Mouse (Mus musculus): Measurements from ENCODE around the gene Ldb2. TPM values are rescaled to one million over a fixed set of nuclear protein-coding genes. Genes with fewer than 3 reads are reported as not detected.

Gene Ldb2
- polyA plus RNA-seq, 1 experiment = not detected

DNA sequence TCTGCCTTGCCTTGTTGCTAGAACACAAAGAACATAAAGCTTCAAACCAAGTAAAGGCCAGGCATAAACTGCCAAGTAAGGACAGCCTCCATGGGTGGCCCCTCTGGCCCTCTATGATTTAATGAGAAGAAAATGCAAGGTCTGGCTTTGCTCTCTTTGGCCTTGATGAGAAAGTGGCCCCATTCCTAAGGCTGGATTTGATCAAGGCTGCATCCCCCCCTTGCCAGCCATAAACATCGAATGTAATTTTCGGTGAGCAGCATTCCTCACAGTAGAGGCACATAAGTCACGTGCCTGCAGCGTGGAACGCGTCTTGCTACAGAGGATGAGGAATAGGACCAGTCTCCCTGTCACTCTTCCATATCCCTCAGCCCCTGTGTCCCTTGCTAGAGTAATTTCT, 113.1 kb downstream of the Ldb2 start:
- no peaks in the 10 kb centered on the region for H3K36me3 ChIP-seq (ENCODE audit: control insufficient read depth, insufficient read depth)
- H3K4me3 ChIP-seq (ENCODE audit: insufficient read depth, poor library complexity, severe bottlenecking) = no peak overlapping the region
- H3ac ChIP-seq (ENCODE audit: control insufficient read depth, insufficient read length, low read depth) = no peak overlapping the region
- no peaks in the 10 kb centered on the region for H3K79me3 ChIP-seq (ENCODE audit: low read depth)
- no peaks in the 10 kb centered on the region for H3K27me3 ChIP-seq (ENCODE audit: control insufficient read depth, insufficient read depth, insufficient read length)
- H3K79me2 ChIP-seq (ENCODE audit: control insufficient read depth, insufficient read depth) = no peaks in the 10 kb centered on the region
- no peak for TF ChIP-seq FOSL1 (IDR thresholded peaks at IDR 0.05; ENCODE audit: insufficient read depth, low read length, poor library complexity, severe bottlenecking)
- no peak for TF ChIP-seq USF1 (IDR thresholded peaks at IDR 0.05; ENCODE audit: low read depth)
- no peak for TF ChIP-seq MYOG (IDR thresholded peaks at IDR 0.05; ENCODE audit: control insufficient read depth, extremely low read depth, insufficient read length)
- TF ChIP-seq CTCF (IDR thresholded peaks at IDR 0.05; ENCODE audit: control insufficient read depth, insufficient read depth, insufficient read length) = no peak
- no peak for TF ChIP-seq MYOD1 (IDR thresholded peaks at IDR 0.05; ENCODE audit: control insufficient read depth, insufficient read length, low read depth)
- no peak for TF ChIP-seq CEBPB (IDR thresholded peaks at IDR 0.05; ENCODE audit: low read depth)
- TF ChIP-seq MAX (IDR thresholded peaks at IDR 0.05) = no peak

DNA sequence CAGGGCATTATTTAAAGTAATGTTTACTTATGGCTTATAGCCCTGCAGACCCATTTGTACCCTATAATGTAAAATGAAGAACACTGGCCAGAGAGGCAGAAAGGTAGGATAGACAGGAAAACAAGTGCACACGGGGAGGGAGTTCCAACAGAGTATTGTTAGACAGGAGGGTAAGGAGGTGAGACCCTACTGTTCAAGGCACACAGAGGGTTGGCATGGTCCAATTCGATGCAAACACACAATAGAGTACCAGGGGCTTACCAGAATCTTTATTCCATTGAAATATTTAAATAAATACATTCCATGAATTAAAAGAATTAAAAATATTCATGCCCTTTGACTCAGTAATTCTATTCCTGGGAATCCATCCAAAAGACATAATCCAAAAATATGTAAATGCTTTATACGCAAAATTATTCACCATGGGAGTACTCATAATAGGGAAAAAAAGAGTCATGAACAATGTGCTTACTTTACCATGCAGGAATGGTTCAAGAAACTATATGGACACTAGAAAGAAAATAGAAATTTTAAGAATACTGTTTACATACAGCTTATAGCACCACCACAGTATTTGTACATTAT, 118.3 kb downstream of the Ldb2 start:
- no peaks in the 10 kb centered on the region for H3K79me2 ChIP-seq (ENCODE audit: control insufficient read depth, insufficient read depth)
- no peak overlapping the region for H3ac ChIP-seq (ENCODE audit: control insufficient read depth, insufficient read length, low read depth)
- H3K27me3 ChIP-seq (ENCODE audit: control insufficient read depth, insufficient read depth, insufficient read length) = no peaks in the 10 kb centered on the region
- no peak overlapping the region for H3K4me3 ChIP-seq (ENCODE audit: insufficient read depth, poor library complexity, severe bottlenecking)
- H3K79me3 ChIP-seq (ENCODE audit: low read depth) = no peaks in the 10 kb centered on the region
- no peak for TF ChIP-seq CTCF (IDR thresholded peaks at IDR 0.05; ENCODE audit: control insufficient read depth, insufficient read depth, insufficient read length)
- no peak for TF ChIP-seq MAX (IDR thresholded peaks at IDR 0.05)
- TF ChIP-seq USF1 (IDR thresholded peaks at IDR 0.05; ENCODE audit: low read depth) = no peak
- no peak for TF ChIP-seq FOSL1 (IDR thresholded peaks at IDR 0.05; ENCODE audit: insufficient read depth, low read length, poor library complexity, severe bottlenecking)
- no peak for TF ChIP-seq MYOG (IDR thresholded peaks at IDR 0.05; ENCODE audit: control insufficient read depth, extremely low read depth, insufficient read length)
- TF ChIP-seq CEBPB (IDR thresholded peaks at IDR 0.05; ENCODE audit: low read depth) = no peak
- TF ChIP-seq MYOD1 (IDR thresholded peaks at IDR 0.05; ENCODE audit: control insufficient read depth, insufficient read length, low read depth) = no peak
- no peaks in the 10 kb centered on the region for H3K36me3 ChIP-seq (ENCODE audit: control insufficient read depth, insufficient read depth)

DNA sequence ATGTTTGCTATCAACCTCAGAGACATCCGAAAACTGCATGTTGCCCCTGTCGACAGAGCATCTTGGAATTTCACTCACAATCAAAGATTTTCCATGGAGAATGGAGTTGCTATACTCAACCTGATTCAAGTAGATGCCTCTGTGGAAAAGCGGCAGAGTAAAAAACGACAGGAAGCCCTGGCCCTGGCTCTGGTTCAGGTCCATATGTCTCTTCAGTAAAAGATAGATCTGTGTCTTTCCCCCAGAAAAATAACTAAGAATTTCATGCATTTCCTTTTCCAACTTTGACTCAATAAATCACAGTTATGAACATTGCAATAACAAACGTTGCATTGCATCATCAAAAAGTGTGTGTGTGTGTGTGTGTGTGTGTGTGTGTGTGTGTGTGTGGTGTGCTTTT, 121.7 kb downstream of the Ldb2 start:
- Histone ChIP-seq H3K27me3 (ENCODE audit: control insufficient read depth, insufficient read depth, insufficient read length) (no peaks in the 10 kb centered on the region), H3K4me3 (ENCODE audit: insufficient read depth, poor library complexity, severe bottlenecking) (no peak overlapping the region), H3K36me3 (ENCODE audit: control insufficient read depth, insufficient read depth) (no peaks in the 10 kb centered on the region), H3K79me2 (ENCODE audit: control insufficient read depth, insufficient read depth) (no peaks in the 10 kb centered on the region), H3K79me3 (ENCODE audit: low read depth) (no peaks in the 10 kb centered on the region), H3ac (ENCODE audit: control insufficient read depth, insufficient read length, low read depth) (no peak overlapping the region)
- no peak for TF ChIP-seq FOSL1 (IDR thresholded peaks at IDR 0.05; ENCODE audit: insufficient read depth, low read length, poor library complexity, severe bottlenecking)
- no peak for TF ChIP-seq CEBPB (IDR thresholded peaks at IDR 0.05; ENCODE audit: low read depth)
- no peak for TF ChIP-seq MAX (IDR thresholded peaks at IDR 0.05)
- no peak for TF ChIP-seq USF1 (IDR thresholded peaks at IDR 0.05; ENCODE audit: low read depth)
- TF ChIP-seq MYOG (IDR thresholded peaks at IDR 0.05; ENCODE audit: control insufficient read depth, extremely low read depth, insufficient read length) = no peak
- no peak for TF ChIP-seq MYOD1 (IDR thresholded peaks at IDR 0.05; ENCODE audit: control insufficient read depth, insufficient read length, low read depth)
- no peak for TF ChIP-seq CTCF (IDR thresholded peaks at IDR 0.05; ENCODE audit: control insufficient read depth, insufficient read depth, insufficient read length)

DNA sequence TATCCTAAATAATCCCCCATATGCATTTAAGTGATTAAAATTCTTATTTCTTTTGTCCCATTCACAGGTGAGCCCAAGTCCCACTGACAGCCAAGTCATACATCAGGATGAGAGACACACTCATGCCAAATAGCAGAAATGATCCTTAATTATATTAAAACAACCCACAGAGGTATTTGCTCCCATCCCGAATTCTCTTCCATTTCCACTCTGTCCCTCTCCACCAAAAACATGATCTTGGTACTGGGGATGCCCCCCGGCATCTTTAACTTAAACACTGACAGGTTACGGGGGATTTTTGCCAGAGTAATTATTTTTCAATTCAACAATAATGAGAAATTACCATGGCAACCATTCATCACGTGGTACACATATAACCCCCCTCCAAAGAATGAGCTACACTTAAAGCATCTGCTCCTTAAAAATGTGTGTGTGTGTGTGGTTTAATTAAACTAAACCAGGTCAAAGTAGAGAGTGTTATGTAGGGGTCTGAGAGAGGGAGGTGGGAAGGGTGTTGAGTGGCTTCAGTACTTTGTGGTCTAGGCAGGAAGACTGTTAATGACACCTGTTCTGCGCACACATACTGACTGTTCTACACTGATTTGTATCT, 123.2 kb downstream of the Ldb2 start:
- H3K27me3 ChIP-seq (ENCODE audit: control insufficient read depth, insufficient read depth, insufficient read length) = no peaks in the 10 kb centered on the region

DNA sequence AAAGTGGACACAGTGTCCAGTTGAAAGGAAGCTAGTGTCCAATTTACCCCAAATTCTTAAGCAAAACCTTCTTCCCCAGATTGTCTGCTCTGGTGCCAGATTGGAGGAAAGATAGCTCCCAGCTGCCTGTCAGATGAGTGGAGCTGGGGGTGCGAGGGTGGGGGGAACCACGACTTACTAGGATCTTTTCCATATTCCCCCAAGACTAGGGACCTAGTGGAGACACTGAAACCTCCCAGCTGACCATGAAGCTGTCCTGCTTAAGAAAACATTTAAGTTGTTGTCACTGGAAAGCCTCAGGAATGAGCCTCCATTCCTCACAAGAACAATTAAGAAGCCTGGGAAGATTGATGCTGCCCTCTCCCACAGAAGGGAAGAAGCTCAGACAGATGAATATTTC, 129.1 kb downstream of the Ldb2 start:
- H3ac ChIP-seq (ENCODE audit: control insufficient read depth, insufficient read length, low read depth) = no peak overlapping the region
- H3K79me2 ChIP-seq (ENCODE audit: control insufficient read depth, insufficient read depth) = no peaks in the 10 kb centered on the region
- no peaks in the 10 kb centered on the region for H3K79me3 ChIP-seq (ENCODE audit: low read depth)
- H3K36me3 ChIP-seq (ENCODE audit: control insufficient read depth, insufficient read depth) = no peaks in the 10 kb centered on the region
- no peaks in the 10 kb centered on the region for H3K27me3 ChIP-seq (ENCODE audit: control insufficient read depth, insufficient read depth, insufficient read length)
- H3K4me3 ChIP-seq (ENCODE audit: insufficient read depth, poor library complexity, severe bottlenecking) = no peak overlapping the region
- no peak for TF ChIP-seq MYOG (IDR thresholded peaks at IDR 0.05; ENCODE audit: control insufficient read depth, extremely low read depth, insufficient read length)
- TF ChIP-seq CEBPB (IDR thresholded peaks at IDR 0.05; ENCODE audit: low read depth) = no peak
- TF ChIP-seq FOSL1 (IDR thresholded peaks at IDR 0.05; ENCODE audit: insufficient read depth, low read length, poor library complexity, severe bottlenecking) = no peak
- TF ChIP-seq MYOD1 (IDR thresholded peaks at IDR 0.05; ENCODE audit: control insufficient read depth, insufficient read length, low read depth) = no peak
- TF ChIP-seq CTCF (IDR thresholded peaks at IDR 0.05; ENCODE audit: control insufficient read depth, insufficient read depth, insufficient read length) = no peak
- TF ChIP-seq USF1 (IDR thresholded peaks at IDR 0.05; ENCODE audit: low read depth) = no peak
- no peak for TF ChIP-seq MAX (IDR thresholded peaks at IDR 0.05)

More for the DNA sequence above, 123.2 kb downstream of the Ldb2 start:
- Histone ChIP-seq H3K79me2 (ENCODE audit: control insufficient read depth, insufficient read depth) (no peaks in the 10 kb centered on the region), H3K36me3 (ENCODE audit: control insufficient read depth, insufficient read depth) (no peaks in the 10 kb centered on the region), H3K4me3 (ENCODE audit: insufficient read depth, poor library complexity, severe bottlenecking) (no peak overlapping the region), H3K79me3 (ENCODE audit: low read depth) (no peaks in the 10 kb centered on the region), H3ac (ENCODE audit: control insufficient read depth, insufficient read length, low read depth) (no peak overlapping the region)
- no peak for TF ChIP-seq FOSL1 (IDR thresholded peaks at IDR 0.05; ENCODE audit: insufficient read depth, low read length, poor library complexity, severe bottlenecking)
- no peak for TF ChIP-seq CTCF (IDR thresholded peaks at IDR 0.05; ENCODE audit: control insufficient read depth, insufficient read depth, insufficient read length)
- TF ChIP-seq MYOG (IDR thresholded peaks at IDR 0.05; ENCODE audit: control insufficient read depth, extremely low read depth, insufficient read length) = no peak
- no peak for TF ChIP-seq MAX (IDR thresholded peaks at IDR 0.05)
